Mouse (Mus musculus) testis, adult 2 months (tissue): Measurements from ENCODE around the gene Timm22. TPM values are rescaled to one million over a fixed set of nuclear protein-coding genes. Genes with fewer than 3 reads are reported as not detected.

ENCODE experiments used
- H3K27ac ChIP-seq: fragments of 200-500 bp; 2 replicates; pipeline ENCODE4 v1.5.1; 2012; ENCODE audit warnings: low read depth, low read length; ENCODE audit not compliant: control insufficient read depth, insufficient read depth
- H3K27me3 ChIP-seq: fragments of 200-500 bp; 2 replicates; pipeline ENCODE4 v1.6.1; 2012; ENCODE audit warnings: mild to moderate bottlenecking, low read length, moderate library complexity; ENCODE audit not compliant: control insufficient read depth, insufficient read depth
- H3K36me3 ChIP-seq: fragments of 200-500 bp; 2 replicates; pipeline ENCODE4 v1.6.1; 2012; ENCODE audit warnings: mild to moderate bottlenecking, low read length; ENCODE audit not compliant: control insufficient read depth, insufficient read depth
- H3K4me1 ChIP-seq: fragments of 200-500 bp; 2 replicates; pipeline ENCODE4 v1.6.1; 2012; ENCODE audit warnings: low read length; ENCODE audit not compliant: control insufficient read depth, insufficient read depth
- H3K4me3 ChIP-seq: fragments of 200-500 bp; 2 replicates; pipeline ENCODE4 v1.5.1; 2012; ENCODE audit warnings: low read depth, mild to moderate bottlenecking, low read length, moderate library complexity, mixed read lengths; ENCODE audit not compliant: control insufficient read depth
- CTCF ChIP-seq: fragments of 200-500 bp; IDR thresholded peaks from 2 replicates; pipeline ENCODE4 v1.5.1; 2012; ENCODE audit warnings: low read depth, mild to moderate bottlenecking, inconsistent platforms, low read length, moderate library complexity; ENCODE audit not compliant: control insufficient read depth, insufficient read depth, insufficient replicate concordance
- POLR2A ChIP-seq: fragments of 200-500 bp; IDR thresholded peaks from 2 replicates; pipeline ENCODE4 v1.6.1; 2012; ENCODE audit warnings: low read depth, mild to moderate bottlenecking, inconsistent platforms, low read length, moderate library complexity; ENCODE audit not compliant: control insufficient read depth
- polyA plus RNA-seq: library from polyadenylated mRNA; depleted of rRNA; stranded (reverse); fragments of >200 nt; gene quantifications from 2 replicates; pipeline ENCODE4 v1.2.3, GENCODE M21; 2012; rRNA removed

Gene Timm22
- polyA plus RNA-seq, 1 experiment = 8.6 TPM

DNA sequence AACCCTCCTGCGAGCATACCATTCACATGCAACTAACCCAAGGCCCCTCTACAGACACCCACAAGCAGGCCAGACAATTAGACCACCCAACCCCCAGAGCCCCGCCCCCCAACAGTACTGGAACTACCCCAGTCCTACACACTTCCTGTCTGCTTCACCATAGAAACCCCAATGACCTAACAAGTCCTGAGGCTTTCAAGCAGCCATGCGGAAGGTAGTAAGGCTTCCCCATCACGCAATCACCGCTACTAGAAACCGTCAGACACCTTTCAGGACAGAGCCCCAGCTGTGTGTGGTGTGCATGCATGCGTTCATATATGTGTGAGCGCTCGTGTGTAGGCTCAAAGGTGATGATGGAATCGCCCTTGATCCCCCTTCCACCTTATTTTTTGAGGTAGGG is 50.1 kb downstream of the Timm22 start:
- Histone ChIP-seq H3K36me3 (no peaks in the 10 kb centered on the region), H3K4me3 (no peak overlapping the region), H3K4me1 (no peaks in the 10 kb centered on the region; the same call in 1 of the 2 replicates), H3K27me3 (no peaks in the 10 kb centered on the region), H3K27ac (no peak overlapping the region)
- TF ChIP-seq POLR2A = no peak
- no peak for TF ChIP-seq CTCF

GRCm38 (mm10) chr11:76458730-76459129 is 52.0 kb downstream of the Timm22 start:
- no peaks in the 10 kb centered on the region; the same call in 1 of the 2 replicates for H3K4me1 ChIP-seq
- no peak overlapping the region for H3K27ac ChIP-seq
- H3K27me3 ChIP-seq = no peaks in the 10 kb centered on the region
- TF ChIP-seq POLR2A = no peak
- no peak for TF ChIP-seq CTCF
- no peaks in the 10 kb centered on the region for H3K36me3 ChIP-seq
- H3K4me3 ChIP-seq = no peak overlapping the region

- Histone ChIP-seq H3K4me3 (no peak overlapping the region), H3K27me3 (no peaks in the 10 kb centered on the region), H3K4me1 (no peaks in the 10 kb centered on the region; the same call in 1 of the 2 replicates), H3K27ac (no peak overlapping the region), H3K36me3 (no peaks in the 10 kb centered on the region)
- TF ChIP-seq POLR2A (no peak), CTCF (no peak)
These were observed 52.7 kb downstream of the Timm22 start for GRCm38 (mm10) chr11:76459489-76459888.

DNA sequence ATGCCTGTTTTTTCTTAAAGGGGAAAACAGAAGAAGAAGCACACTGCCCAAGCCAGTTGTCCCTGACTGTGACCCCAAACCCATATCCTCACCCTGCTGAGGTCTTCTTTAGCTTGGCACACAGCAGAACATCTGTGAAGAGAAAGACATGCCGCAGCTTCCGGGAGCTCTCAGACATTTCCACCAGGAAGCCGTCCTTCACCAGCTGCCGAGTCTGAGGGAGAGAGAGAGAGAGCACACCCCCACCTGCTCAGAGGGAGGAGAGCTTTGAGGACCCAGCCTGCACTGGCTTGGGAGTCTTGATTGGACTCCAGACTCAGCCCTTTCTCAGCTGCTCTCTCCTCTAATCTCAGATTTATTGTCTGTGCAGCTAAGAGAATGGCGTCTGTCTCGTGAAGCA is 54.4 kb downstream of the Timm22 start:
- no peak for TF ChIP-seq CTCF
- no peak for TF ChIP-seq POLR2A
- Histone ChIP-seq H3K4me3 (no peak overlapping the region), H3K27ac (no peak overlapping the region), H3K4me1 (no peaks in the 10 kb centered on the region; the same call in 1 of the 2 replicates), H3K27me3 (no peaks in the 10 kb centered on the region), H3K36me3 (no peaks in the 10 kb centered on the region)

DNA sequence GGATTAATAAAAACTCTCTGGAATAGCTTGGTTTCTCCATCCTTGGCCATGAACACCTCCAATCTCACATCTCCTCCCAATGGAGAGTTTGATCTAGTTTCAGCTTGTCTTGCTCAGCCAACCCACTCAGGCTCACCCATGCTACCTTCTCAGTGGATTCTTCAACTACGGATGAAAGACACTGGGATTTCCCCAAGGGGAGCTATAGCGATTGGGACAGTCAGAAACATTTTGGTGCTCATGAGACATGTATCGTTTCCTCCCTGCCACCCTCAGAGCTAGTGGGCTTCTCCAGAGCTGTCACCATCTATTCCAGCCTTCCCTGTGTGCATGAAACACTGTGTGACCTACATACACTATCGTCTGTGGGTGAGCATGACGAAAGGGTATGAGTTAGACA is 54.9 kb downstream of the Timm22 start:
- Histone ChIP-seq H3K4me1 (no peaks in the 10 kb centered on the region), H3K36me3 (no peaks in the 10 kb centered on the region), H3K27ac (no peak overlapping the region), H3K27me3 (no peaks in the 10 kb centered on the region), H3K4me3 (no peak overlapping the region)
- TF ChIP-seq POLR2A = no peak
- TF ChIP-seq CTCF = no peak

GRCm38 (mm10) chr11:76465879-76466278 is 59.1 kb downstream of the Timm22 start:
- Histone ChIP-seq H3K4me1 (no peaks in the 10 kb centered on the region), H3K36me3 (no peaks in the 10 kb centered on the region), H3K27ac (no peak overlapping the region), H3K4me3 (no peak overlapping the region), H3K27me3 (no peaks in the 10 kb centered on the region)
- TF ChIP-seq CTCF = no peak
- no peak for TF ChIP-seq POLR2A

Other genes starting within 250 kb of the Timm22 start
- 11.5 and 11.7 TPM in 2 replicates for gene Vps53, start 227.3 kb upstream of the Timm22 start, polyA plus RNA-seq
- gene Fam57a, start 227.3 kb upstream of the Timm22 start, polyA plus RNA-seq = 2.4 and 3.2 TPM in 2 replicates
- gene Dbil5, start 189.3 kb upstream of the Timm22 start, polyA plus RNA-seq = 2,170 and 2,532 TPM in 2 replicates
- 39.6 and 40.8 TPM in 2 replicates for gene Gemin4, start 189.3 kb upstream of the Timm22 start, polyA plus RNA-seq
- gene Mrm3, start 163.2 kb upstream of the Timm22 start, polyA plus RNA-seq = 3.0 and 4.3 TPM in 2 replicates
- gene Glod4, start 163.2 kb upstream of the Timm22 start, polyA plus RNA-seq = 9.4 and 10.6 TPM in 2 replicates
- 83.2 and 84.0 TPM in 2 replicates for gene Nxn, start 7.8 kb upstream of the Timm22 start, polyA plus RNA-seq
- gene Abr, start 215.4 kb downstream of the Timm22 start, polyA plus RNA-seq = 6.6 and 7.9 TPM in 2 replicates